Mouse (Mus musculus) thymus, postnatal 10 days (tissue): ENCODE measurements around the gene Litaf.
A peak's percentile ranks its signal among the peaks of the same experiment; 100 is the strongest.

Experiments
- DNase-seq, 2 experiments: peaks; one replicate each; pipeline ENCODE4 v3.0.0; 2021; ENCODE audit warnings: low spot score in 2 of 2

Gene Litaf

GRCm38 (mm10) chr16:10956938-10957685 lies 108.8 kb downstream of the Litaf start:
- no peak for DNase-seq

GRCm38 (mm10) chr16:10955078-10955477 lies 110.9 kb downstream of the Litaf start:
- DNase-seq, result no peak

- DNase-seq, result no peak
Measured at GRCm38 (mm10) chr16:10952881-10953280, 113.1 kb downstream of the Litaf start.

GRCm38 (mm10) chr16:10952071-10952470 lies 113.9 kb downstream of the Litaf start:
- DNase-seq, result no peak

GRCm38 (mm10) chr16:10951581-10951980 lies 114.4 kb downstream of the Litaf start:
- no peak for DNase-seq

- DNase-seq, result no peak
Measured at GRCm38 (mm10) chr16:10950539-10950938, 115.4 kb downstream of the Litaf start.

- DNase-seq, result no peak
Measured at GRCm38 (mm10) chr16:10947724-10948123, 118.2 kb downstream of the Litaf start.

GRCm38 (mm10) chr16:10945381-10946127 lies 120.4 kb downstream of the Litaf start:
- no peak for DNase-seq

- DNase-seq, result no peak
Measured at GRCm38 (mm10) chr16:10944545-10944944, 121.4 kb downstream of the Litaf start.

GRCm38 (mm10) chr16:10943257-10943656 lies 122.7 kb downstream of the Litaf start:
- no peak for DNase-seq

- DNase-seq, result no peak
Measured at GRCm38 (mm10) chr16:10940661-10941060, 125.3 kb downstream of the Litaf start.

GRCm38 (mm10) chr16:10939932-10940331 lies 126.0 kb downstream of the Litaf start:
- DNase-seq, result no peak

GRCm38 (mm10) chr16:10937497-10937896 lies 128.5 kb downstream of the Litaf start:
- DNase-seq, result no peak

GRCm38 (mm10) chr16:10936700-10937319 lies 129.1 kb downstream of the Litaf start:
- DNase-seq, result no peak

- no peak for DNase-seq
Measured at GRCm38 (mm10) chr16:10934047-10934446, 131.9 kb downstream of the Litaf start.

GRCm38 (mm10) chr16:10933372-10933771 lies 132.6 kb downstream of the Litaf start:
- DNase-seq, result no peak

- no peak for DNase-seq
Measured at GRCm38 (mm10) chr16:10927026-10927425, 138.9 kb downstream of the Litaf start.

GRCm38 (mm10) chr16:10925591-10926180 lies 140.3 kb downstream of the Litaf start:
- no peak for DNase-seq

GRCm38 (mm10) chr16:10923561-10923960 lies 142.4 kb downstream of the Litaf start:
- DNase-seq, result no peak

GRCm38 (mm10) chr16:10919856-10920255 lies 146.1 kb downstream of the Litaf start:
- DNase-seq, result no peak

- DNase-seq, result no peak
Measured at GRCm38 (mm10) chr16:10916271-10916670, 149.7 kb downstream of the Litaf start.

- DNase-seq, result peak; percentile 19 to 40
Measured at GRCm38 (mm10) chr16:10915066-10915465, 150.9 kb downstream of the Litaf start.
